Mouse (Mus musculus) midbrain, embryonic 12.5 days (tissue): ENCODE measurements around the gene Nid2. TPM values are rescaled to one million over a fixed set of nuclear protein-coding genes. Genes with fewer than 3 reads are reported as not detected.
A peak's percentile ranks its signal among the peaks of the same experiment; 100 is the strongest.

Experiments used
- ATAC-seq: fragments of 200-750 bp; cut with Nextera tagmentation; 2 replicates; pipeline ENCODE4 v1.8.0; 2017; ENCODE audit warnings: low read depth, moderate TSS enrichment, moderate library complexity; ENCODE audit not compliant: low FRiP score
- H3K27ac ChIP-seq: fragments of 300-500 bp; sonication (generic); replicated peaks from 2 replicates; pipeline ENCODE4 v1.5.1; 2016; ENCODE audit warnings: mild to moderate bottlenecking
- H3K27me3 ChIP-seq: fragments of 300-500 bp; sonication (generic); 2 replicates; pipeline ENCODE4 v1.6.1; 2016; ENCODE audit warnings: mild to moderate bottlenecking
- H3K36me3 ChIP-seq: fragments of 300-500 bp; sonication (generic); 2 replicates; pipeline ENCODE4 v1.6.1; 2016
- H3K4me1 ChIP-seq: fragments of 300-500 bp; sonication (generic); 2 replicates; pipeline ENCODE4 v1.6.1; 2016
- H3K4me2 ChIP-seq: fragments of 300-500 bp; sonication (generic); replicated peaks from 2 replicates; pipeline ENCODE4 v1.6.1; 2016; ENCODE audit warnings: mild to moderate bottlenecking, moderate library complexity
- H3K4me3 ChIP-seq: fragments of 300-500 bp; sonication (generic); 2 replicates; pipeline ENCODE4 v1.5.1; 2016; ENCODE audit warnings: mild to moderate bottlenecking
- H3K9ac ChIP-seq: fragments of 300-500 bp; sonication (generic); replicated peaks from 2 replicates; pipeline ENCODE4 v1.6.1; 2016; ENCODE audit warnings: mild to moderate bottlenecking, moderate library complexity
- H3K9me3 ChIP-seq: fragments of 300-500 bp; sonication (generic); 2 replicates; pipeline ENCODE4 v1.6.1; 2016; ENCODE audit warnings: mild to moderate bottlenecking
- WGBS: fragments of 180-500 bp; shearing (Covaris S2); methylation state at CpG from one replicate; pipeline ENCODE4 v1.1.7; 2016; 5-methylcytosine and 5-hydroxymethylcytosine counted together
- polyA plus RNA-seq: library from polyadenylated mRNA; unstranded; fragments of >200 nt; fragmentation: Nextera tagmentation; extraction: Ambion mirVana; gene quantifications from 2 replicates; pipeline ENCODE4 v1.2.1, GENCODE M21; 2016

Gene Nid2
- polyA plus RNA-seq, 1 experiment from 2014 or later: 60.8 TPM

DNA sequence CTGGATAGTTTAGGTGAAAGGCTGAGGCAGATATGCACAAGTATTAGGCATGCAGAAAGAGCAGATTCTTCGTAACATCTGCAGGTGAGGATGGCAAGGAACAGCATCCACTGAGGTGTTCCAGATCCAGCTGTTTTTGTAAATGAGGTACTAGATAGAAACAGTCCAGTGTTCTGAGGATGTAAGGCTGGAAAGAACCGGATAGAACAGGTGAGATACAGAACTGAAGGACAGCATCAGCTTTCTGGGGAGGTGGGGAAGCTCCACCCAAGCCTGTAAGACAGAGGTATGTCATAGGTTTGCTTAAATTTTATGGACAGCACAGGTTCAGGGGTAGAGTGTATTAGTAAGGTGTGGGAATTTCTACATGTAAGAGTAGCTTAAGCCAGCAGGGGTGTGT, 4.3 kb upstream of the Nid2 start:
- WGBS: 83% methylated on average over 2 of the region's 2 CpGs
- no peak for ATAC-seq
- Histone ChIP-seq H3K27ac (no peak overlapping the region), H3K9ac (no peak overlapping the region), H3K9me3 (no peaks in the 10 kb centered on the region), H3K36me3 (no peaks in the 10 kb centered on the region), H3K4me3 (no peak overlapping the region), H3K27me3 (peaks cover 34% of the 10 kb centered on the region), H3K4me2 (no peak overlapping the region), H3K4me1 (peaks cover 13% of the 10 kb centered on the region)

DNA sequence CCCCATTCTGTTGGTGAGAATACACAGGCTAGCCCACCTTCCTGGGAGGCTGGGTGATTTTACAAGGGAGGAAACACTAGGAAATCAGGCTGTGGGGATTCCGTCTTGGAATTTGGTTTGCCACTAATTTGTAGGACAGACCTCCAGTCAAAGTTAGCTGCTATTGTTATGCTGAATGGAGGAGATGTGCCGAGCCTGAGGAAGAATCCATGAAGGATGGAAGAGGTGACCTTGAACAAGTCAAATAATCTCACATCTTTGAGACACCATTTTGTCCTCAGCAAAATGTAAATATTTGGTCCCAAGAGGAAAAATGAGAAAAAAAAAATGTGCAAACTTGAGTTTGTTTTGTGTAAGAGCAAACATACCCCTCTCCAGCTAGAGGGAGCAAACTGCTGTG, 1.3 kb upstream of the Nid2 start:
- Histone ChIP-seq H3K4me1 (peaks cover 21% of the 10 kb centered on the region), H3K27ac (no peak overlapping the region), H3K27me3 (peaks cover 53% of the 10 kb centered on the region), H3K36me3 (no peaks in the 10 kb centered on the region), H3K4me2 (no peak overlapping the region), H3K9me3 (no peaks in the 10 kb centered on the region), H3K4me3 (no peak overlapping the region), H3K9ac (no peak overlapping the region)
- 34% methylated on average over 2 of the region's 2 CpGs for WGBS
- ATAC-seq: no peak

DNA sequence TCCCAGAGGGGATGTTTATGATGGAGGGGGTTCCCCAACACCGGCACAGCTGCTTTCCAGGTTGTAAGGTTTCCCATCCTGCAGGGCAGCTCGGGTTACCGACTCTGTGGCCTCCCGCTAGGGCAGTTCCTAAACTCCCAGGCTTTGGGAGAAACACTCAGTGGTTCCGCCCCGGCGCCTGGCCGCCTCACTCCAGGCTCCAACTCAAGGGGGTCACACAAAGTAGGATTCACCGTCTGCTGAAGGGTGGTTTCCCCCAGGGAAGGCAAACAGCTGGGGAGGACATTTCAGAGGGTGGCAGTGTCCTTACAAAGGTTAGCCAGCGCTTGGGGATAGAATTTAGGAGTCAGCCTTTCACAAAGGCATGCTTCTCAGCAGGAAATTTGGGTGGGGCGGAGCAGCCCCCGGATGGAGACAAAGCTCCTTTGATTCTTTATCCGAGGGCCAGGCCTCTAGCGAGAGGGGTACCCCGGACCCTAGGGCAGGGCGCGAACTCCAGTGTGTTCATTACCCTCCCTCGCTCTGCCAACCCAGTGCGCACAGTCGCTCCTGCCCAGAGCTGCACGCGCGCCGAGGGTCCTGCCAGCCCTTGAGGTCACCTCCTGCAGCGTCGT, 547 bp upstream of the Nid2 start:
- Histone ChIP-seq H3K36me3 (no peaks in the 10 kb centered on the region), H3K27me3 (peaks cover 53% of the 10 kb centered on the region), H3K27ac (no peak overlapping the region), H3K4me3 (peak overlapping the region; percentile 48), H3K9me3 (no peaks in the 10 kb centered on the region), H3K9ac (no peak overlapping the region), H3K4me1 (peaks cover 21% of the 10 kb centered on the region), H3K4me2 (peak overlapping the region; percentile 88)
- peak; percentile 7; the same call in 1 of the 2 replicates for ATAC-seq
- WGBS: 3% methylated on average over 26 of the region's 26 CpGs

DNA sequence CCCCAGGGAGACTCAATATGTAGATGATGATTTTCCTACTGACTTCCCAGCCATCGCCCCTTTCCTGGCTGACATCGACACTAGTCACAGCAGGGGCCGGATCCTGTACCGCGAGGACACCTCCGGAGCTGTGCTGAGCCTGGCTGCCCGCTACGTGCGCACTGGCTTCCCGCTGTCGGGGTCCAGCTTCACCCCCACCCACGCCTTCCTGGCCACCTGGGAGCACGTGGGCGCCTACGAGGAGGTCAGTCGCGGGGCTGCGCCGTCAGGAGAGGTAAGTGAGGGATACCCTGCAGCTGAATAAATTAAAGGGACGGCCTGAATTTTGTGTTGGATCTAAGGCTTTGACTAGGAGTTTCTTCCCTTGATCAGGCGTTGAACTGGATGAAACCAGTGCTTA, 1.2 kb downstream of the Nid2 start:
- Histone ChIP-seq H3K4me1 (peaks cover 21% of the 10 kb centered on the region), H3K36me3 (no peaks in the 10 kb centered on the region), H3K27ac (no peak overlapping the region), H3K4me3 (peak overlapping the region; percentile 48), H3K9me3 (no peaks in the 10 kb centered on the region), H3K9ac (peak overlapping the region; percentile 37; the same call in 1 of the 2 replicates), H3K27me3 (peaks cover 49% of the 10 kb centered on the region), H3K4me2 (peak overlapping the region; percentile 88)
- ATAC-seq: no peak
- 3% methylated on average over 21 of the region's 21 CpGs for WGBS

DNA sequence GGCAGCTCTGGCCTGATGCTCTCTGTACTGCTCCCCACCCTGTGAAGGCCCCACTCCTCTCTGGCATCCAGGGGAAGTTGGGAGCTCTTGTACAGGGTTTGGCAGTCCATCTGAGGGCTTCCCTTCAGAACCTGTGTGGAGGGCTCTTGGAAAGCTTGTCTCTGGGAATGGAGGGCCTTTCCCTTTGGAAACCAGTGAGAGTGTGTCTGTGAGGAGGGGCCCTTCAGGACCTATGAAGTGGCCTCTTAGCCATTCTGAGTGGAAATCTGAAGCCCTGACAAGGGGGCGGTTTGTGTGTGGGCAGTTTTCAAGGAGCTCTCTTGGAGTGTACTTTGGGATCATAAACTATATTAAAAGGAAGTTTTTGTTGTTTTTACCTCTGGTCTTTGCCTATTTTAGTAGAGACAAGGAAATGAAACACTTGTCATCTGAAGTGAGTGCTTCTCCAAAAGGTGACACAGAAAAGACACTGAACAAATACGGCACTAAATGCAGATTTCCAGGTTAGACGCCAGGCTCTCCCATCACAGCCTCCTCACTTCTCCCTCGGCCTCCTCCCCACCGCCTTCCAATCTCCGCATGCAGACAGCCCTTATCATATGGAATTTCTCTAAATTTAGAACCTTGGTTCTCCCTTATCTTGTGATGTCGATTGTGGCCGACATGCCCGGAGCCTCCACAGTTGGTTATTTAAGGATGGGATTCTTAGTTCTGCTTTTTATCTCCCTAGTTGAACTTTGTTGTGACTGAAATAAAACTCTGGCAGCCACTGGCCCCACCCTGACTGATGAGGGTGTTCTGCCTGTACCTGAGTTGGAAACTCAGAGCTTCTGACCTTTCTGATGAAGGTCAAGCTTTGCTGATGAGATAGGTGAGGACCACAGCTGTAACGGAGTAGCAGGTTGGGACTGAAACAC, 8.5 kb downstream of the Nid2 start:
- Histone ChIP-seq H3K36me3 (no peaks in the 10 kb centered on the region), H3K9ac (no peak overlapping the region), H3K4me3 (no peak overlapping the region), H3K4me2 (no peak overlapping the region), H3K27ac (no peak overlapping the region), H3K4me1 (peaks cover 14% of the 10 kb centered on the region), H3K27me3 (no peaks in the 10 kb centered on the region), H3K9me3 (no peaks in the 10 kb centered on the region)
- 87% methylated on average over 10 of the region's 10 CpGs for WGBS
- ATAC-seq: no peak

DNA sequence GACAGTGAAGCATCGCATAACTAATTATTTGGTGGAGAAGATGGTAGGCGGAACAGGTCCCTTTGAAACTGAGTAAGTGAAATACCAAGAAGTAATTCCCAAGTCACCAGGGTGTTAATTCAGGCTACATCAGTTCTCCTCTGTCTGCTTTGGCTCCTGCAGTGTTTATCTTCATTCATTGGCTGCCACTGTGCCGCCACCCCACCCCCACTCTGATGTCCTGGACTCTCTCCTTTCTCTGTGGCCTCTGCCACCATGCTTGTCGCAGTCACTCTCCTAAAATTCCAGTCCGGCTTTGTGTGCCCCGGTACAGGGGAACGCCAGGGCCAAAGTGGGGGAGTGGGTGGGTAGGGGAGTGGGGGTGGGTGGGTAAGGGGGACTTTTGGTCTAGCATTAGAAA, 9.7 kb downstream of the Nid2 start:
- Histone ChIP-seq H3K4me2 (no peak overlapping the region), H3K9me3 (no peaks in the 10 kb centered on the region), H3K27me3 (no peaks in the 10 kb centered on the region), H3K4me1 (peaks cover 18% of the 10 kb centered on the region), H3K27ac (no peak overlapping the region), H3K9ac (no peak overlapping the region), H3K4me3 (no peak overlapping the region), H3K36me3 (no peaks in the 10 kb centered on the region)
- peak; percentile 34; the same call in 1 of the 2 replicates for ATAC-seq
- 9% methylated on average over 7 of the region's 7 CpGs for WGBS

DNA sequence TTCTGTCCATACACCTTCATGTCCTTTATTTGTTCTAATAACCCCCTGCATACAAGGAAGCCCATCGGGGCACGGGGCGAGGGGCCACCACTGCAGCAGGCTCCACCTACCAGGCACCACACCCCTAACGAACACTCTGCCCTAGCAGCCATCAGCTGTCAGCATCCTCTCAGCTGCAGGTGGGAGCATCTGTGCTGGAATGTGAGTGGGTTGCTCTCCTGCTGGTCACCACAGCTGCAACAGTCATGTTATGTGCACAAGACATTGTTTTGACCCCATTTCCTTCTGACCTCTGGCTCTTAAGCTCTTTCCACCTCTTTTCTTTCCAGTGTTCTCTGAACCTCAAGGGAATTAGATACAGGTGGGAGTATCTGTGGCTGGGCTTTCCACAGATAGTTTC, 10.9 kb downstream of the Nid2 start:
- Histone ChIP-seq H3K27ac (no peak overlapping the region), H3K4me3 (no peak overlapping the region), H3K4me1 (peaks cover 29% of the 10 kb centered on the region), H3K9me3 (no peaks in the 10 kb centered on the region), H3K36me3 (no peaks in the 10 kb centered on the region), H3K9ac (no peak overlapping the region), H3K27me3 (no peaks in the 10 kb centered on the region), H3K4me2 (no peak overlapping the region)
- no peak for ATAC-seq
- WGBS: 64% methylated on average over 4 of the region's 4 CpGs

DNA sequence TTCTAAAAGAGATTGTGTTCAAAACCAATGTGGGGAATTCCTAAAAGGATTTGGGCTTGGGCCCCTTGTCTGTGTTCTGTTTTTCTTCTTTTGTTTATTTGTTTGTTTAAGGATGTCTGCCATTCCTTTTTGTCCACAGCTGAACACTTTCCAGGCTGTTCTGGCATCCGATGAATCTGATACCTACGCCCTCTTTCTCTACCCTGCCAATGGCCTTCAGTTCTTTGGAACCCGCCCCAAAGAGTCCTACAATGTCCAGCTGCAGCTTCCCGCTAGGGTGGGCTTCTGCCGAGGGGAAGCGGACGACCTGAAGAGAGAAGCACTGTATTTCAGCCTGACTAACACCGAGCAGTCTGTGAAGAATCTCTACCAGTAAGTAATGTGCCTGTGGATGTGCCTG, 12.5 kb downstream of the Nid2 start:
- Histone ChIP-seq H3K36me3 (no peaks in the 10 kb centered on the region), H3K4me3 (no peak overlapping the region), H3K4me1 (peaks cover 34% of the 10 kb centered on the region), H3K9me3 (no peaks in the 10 kb centered on the region), H3K27me3 (no peaks in the 10 kb centered on the region), H3K9ac (no peak overlapping the region), H3K27ac (no peak overlapping the region), H3K4me2 (no peak overlapping the region)
- 50% methylated on average over 8 of the region's 8 CpGs for WGBS
- no peak for ATAC-seq

DNA sequence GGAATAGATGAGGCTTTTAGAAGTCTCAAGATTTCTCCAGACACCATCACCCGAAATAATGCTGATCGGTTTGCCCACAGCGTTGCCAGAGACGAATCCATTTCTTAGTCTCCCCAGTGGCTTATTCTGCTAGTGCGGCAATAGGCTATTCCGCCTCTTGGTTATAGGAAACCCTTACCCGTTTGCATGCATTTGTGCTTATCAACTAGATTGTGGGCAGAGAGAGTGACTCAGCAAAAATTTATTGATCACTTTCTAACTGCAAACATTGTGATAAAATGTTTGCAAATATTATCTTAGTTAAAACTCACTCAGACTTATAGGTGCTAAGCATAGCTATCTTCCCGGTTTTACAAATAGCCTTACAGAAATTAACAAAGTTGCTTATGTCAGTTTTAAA, 13.3 kb downstream of the Nid2 start:
- Histone ChIP-seq H3K36me3 (no peaks in the 10 kb centered on the region), H3K4me3 (no peak overlapping the region), H3K9me3 (no peaks in the 10 kb centered on the region), H3K9ac (no peak overlapping the region), H3K27me3 (no peaks in the 10 kb centered on the region), H3K27ac (no peak overlapping the region), H3K4me1 (peaks cover 34% of the 10 kb centered on the region), H3K4me2 (no peak overlapping the region)
- WGBS: 75% methylated on average over 8 of the region's 8 CpGs
- ATAC-seq: no peak

DNA sequence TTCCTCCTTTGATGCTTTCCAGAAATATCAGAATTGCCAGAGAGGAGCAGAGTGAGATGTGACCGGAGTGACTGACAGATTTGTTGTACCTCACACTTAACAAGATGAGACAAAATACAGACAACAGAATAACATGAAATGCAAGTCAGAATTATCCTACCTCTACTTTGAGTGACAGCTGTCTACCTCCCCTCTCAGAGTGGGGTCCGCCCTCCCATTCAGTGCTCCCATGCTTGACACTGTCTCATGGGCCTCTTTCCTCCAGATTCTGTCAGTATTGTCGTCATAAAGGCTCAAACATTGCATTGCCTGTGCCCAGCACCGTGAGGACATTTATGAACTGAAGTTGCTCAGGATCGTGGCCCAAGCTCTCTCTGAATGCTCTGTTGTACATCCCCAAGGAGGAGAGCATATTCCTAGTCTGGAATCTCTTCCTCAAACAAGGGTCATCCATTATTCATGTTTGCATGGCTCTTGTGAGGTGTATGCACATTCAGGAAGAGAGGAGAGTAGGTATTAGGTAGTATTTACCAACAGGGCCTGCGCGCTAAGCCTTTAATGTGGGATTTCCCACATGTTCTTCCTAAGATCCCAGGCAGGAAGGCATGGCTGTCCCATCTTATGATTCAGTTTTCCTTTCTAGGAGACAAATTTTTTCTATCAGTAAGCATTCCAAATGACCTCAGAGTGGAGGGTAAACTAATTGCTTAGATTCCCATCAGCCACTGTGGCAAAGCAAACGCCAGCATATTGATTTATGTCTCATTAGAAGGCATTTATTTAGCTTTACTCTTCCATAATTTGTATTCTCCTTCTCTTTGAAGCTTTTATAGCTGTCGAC, 14.7 kb downstream of the Nid2 start:
- Histone ChIP-seq H3K4me2 (no peak overlapping the region), H3K4me1 (peaks cover 37% of the 10 kb centered on the region), H3K9me3 (no peaks in the 10 kb centered on the region), H3K27me3 (no peaks in the 10 kb centered on the region), H3K9ac (no peak overlapping the region), H3K36me3 (no peaks in the 10 kb centered on the region), H3K27ac (peak overlapping the region; percentile 16), H3K4me3 (no peak overlapping the region)
- WGBS: 60% methylated on average over 9 of the region's 9 CpGs
- peak; percentile 65 for ATAC-seq

DNA sequence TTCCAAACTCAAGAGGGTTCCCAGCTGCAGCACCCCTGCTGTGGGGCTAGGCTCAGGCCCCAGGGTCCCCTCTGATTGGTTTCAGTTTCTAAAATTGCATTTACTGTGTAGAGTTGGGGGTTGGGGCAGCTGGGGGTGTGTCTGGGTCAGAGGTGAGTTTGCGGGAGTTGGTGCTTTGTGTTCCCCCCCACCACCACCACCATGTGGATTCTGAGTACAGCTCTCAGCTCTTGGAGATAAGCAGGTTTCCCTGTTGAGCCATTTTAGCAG, 15.2 kb downstream of the Nid2 start:
- Histone ChIP-seq H3K4me1 (peaks cover 34% of the 10 kb centered on the region), H3K9ac (no peak overlapping the region), H3K9me3 (no peaks in the 10 kb centered on the region), H3K4me3 (no peak overlapping the region), H3K27me3 (no peaks in the 10 kb centered on the region), H3K36me3 (no peaks in the 10 kb centered on the region), H3K27ac (0 out of 2 replicates have a peak overlapping the region, but pooled peaks have one; percentile 32), H3K4me2 (no peak overlapping the region)
- 30% methylated on average over 1 of the region's 1 CpGs for WGBS
- peak; percentile 54; the same call in 1 of the 2 replicates for ATAC-seq

DNA sequence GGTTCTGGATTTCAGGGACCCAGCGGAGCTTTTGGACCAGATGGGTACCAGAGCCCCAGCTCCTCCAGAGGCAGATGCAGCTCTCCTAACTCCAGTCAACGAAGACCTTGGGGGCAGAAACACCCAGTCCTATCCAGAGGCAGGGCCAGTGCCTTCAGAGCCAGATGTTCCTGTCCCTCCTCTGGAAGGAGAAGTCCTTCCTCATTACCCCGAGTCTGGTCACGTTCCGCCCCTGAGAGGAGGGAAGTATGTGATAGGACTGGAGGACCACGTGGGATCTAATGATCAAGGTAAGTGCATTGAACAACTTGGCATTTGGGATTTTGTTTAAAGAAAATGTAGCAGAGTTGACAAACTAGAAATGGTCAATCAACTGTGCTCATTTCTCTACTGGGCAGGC, 17.6 kb downstream of the Nid2 start:
- no peak for ATAC-seq
- Histone ChIP-seq H3K27ac (no peak overlapping the region), H3K27me3 (no peaks in the 10 kb centered on the region), H3K4me1 (peaks cover 27% of the 10 kb centered on the region), H3K9ac (no peak overlapping the region), H3K4me2 (no peak overlapping the region), H3K9me3 (no peaks in the 10 kb centered on the region), H3K36me3 (no peaks in the 10 kb centered on the region), H3K4me3 (no peak overlapping the region)
- 92% methylated on average over 6 of the region's 6 CpGs for WGBS
